Mouse (Mus musculus) midbrain, embryonic 16.5 days (tissue): ENCODE data around the gene Lpp. TPM values are rescaled to one million over a fixed set of nuclear protein-coding genes. Genes with fewer than 3 reads are reported as not detected.

Source experiments
- ATAC-seq: fragments of 200-750 bp; cut with Nextera tagmentation; 2 replicates; pipeline ENCODE4 v1.8.0; 2017; ENCODE audit warnings: moderate TSS enrichment
- H3K27ac ChIP-seq: fragments of 300-500 bp; sonication (generic); 2 replicates; pipeline ENCODE4 v1.5.1; 2014; ENCODE audit warnings: mild to moderate bottlenecking, low read length, mixed read lengths
- H3K27me3 ChIP-seq: fragments of 300-500 bp; sonication (generic); 2 replicates; pipeline ENCODE4 v1.6.1; 2014; ENCODE audit warnings: low read depth, low read length, mixed read lengths; ENCODE audit not compliant: control insufficient read depth, insufficient read depth
- H3K36me3 ChIP-seq: fragments of 300-500 bp; sonication (generic); 2 replicates; pipeline ENCODE4 v1.6.1; 2014; ENCODE audit warnings: mild to moderate bottlenecking, low read length, moderate library complexity, mixed read lengths; ENCODE audit not compliant: control insufficient read depth, insufficient read depth
- H3K4me1 ChIP-seq: fragments of 300-500 bp; sonication (generic); 2 replicates; pipeline ENCODE4 v1.6.1; 2014; ENCODE audit warnings: mild to moderate bottlenecking, low read length, mixed read lengths; ENCODE audit not compliant: control insufficient read depth, insufficient read depth
- H3K4me2 ChIP-seq: fragments of 300-500 bp; sonication (generic); 2 replicates; pipeline ENCODE4 v1.6.1; 2014; ENCODE audit warnings: mild to moderate bottlenecking, low read length, mixed read lengths
- H3K4me3 ChIP-seq: fragments of 300-500 bp; sonication (generic); 2 replicates; pipeline ENCODE4 v1.5.1; 2014; ENCODE audit warnings: low read depth, mild to moderate bottlenecking, low read length, moderate library complexity, mixed read lengths
- H3K9ac ChIP-seq: fragments of 300-500 bp; sonication (generic); 2 replicates; pipeline ENCODE4 v1.6.1; 2014; ENCODE audit warnings: low read depth, low read length, mixed read lengths
- H3K9me3 ChIP-seq: fragments of 300-500 bp; sonication (generic); replicated peaks from 2 replicates; pipeline ENCODE4 v1.6.1; 2014; ENCODE audit warnings: mild to moderate bottlenecking, low read length, mixed read lengths; ENCODE audit not compliant: control insufficient read depth, poor library complexity, severe bottlenecking
- WGBS: fragments of 180-500 bp; shearing (Covaris S2); extraction: QIAGEN DNeasy Blood & Tissue Kit; methylation state at CpG from one replicate; pipeline ENCODE4 v1.1.7; 2014; 5-methylcytosine and 5-hydroxymethylcytosine counted together
- polyA plus RNA-seq: library from polyadenylated mRNA; unstranded; fragments of >200 nt; fragmentation: Nextera tagmentation; extraction: Ambion mirVana; gene quantifications from 2 replicates; pipeline ENCODE4 v1.2.1, GENCODE M21; 2015

Lpp gene
- polyA plus RNA-seq, 1 experiment from 2014 or later, result 10.7 TPM

- no peaks in the 10 kb centered on the region for H3K9me3 ChIP-seq
- H3K27me3 ChIP-seq, result no peaks in the 10 kb centered on the region
- no peak overlapping the region for H3K9ac ChIP-seq
- H3K4me1 ChIP-seq, result no peaks in the 10 kb centered on the region
- H3K4me3 ChIP-seq, result no peak overlapping the region
- ATAC-seq, result no peak
- H3K27ac ChIP-seq, result no peak overlapping the region
- no peaks in the 10 kb centered on the region for H3K36me3 ChIP-seq
- H3K4me2 ChIP-seq, result no peak overlapping the region
Observed at GRCm38 (mm10) chr16:24664131-24664530, 270.8 kb downstream of the Lpp start.

- no peak for ATAC-seq
- 87% methylated on average over 5 of the region's 5 CpGs for WGBS
- Histone ChIP-seq H3K27ac (no peak overlapping the region), H3K9me3 (no peaks in the 10 kb centered on the region), H3K4me2 (no peak overlapping the region), H3K27me3 (no peaks in the 10 kb centered on the region), H3K36me3 (no peaks in the 10 kb centered on the region), H3K9ac (no peak overlapping the region), H3K4me3 (no peak overlapping the region), H3K4me1 (no peaks in the 10 kb centered on the region)
Observed at GRCm38 (mm10) chr16:24669718-24670460, 276.6 kb downstream of the Lpp start.

- no peak overlapping the region for H3K4me3 ChIP-seq
- no peaks in the 10 kb centered on the region for H3K4me1 ChIP-seq
- no peaks in the 10 kb centered on the region for H3K36me3 ChIP-seq
- no peaks in the 10 kb centered on the region for H3K27me3 ChIP-seq
- H3K27ac ChIP-seq, result no peak overlapping the region
- H3K4me2 ChIP-seq, result no peak overlapping the region
- no peak for ATAC-seq
- no peak overlapping the region for H3K9ac ChIP-seq
- H3K9me3 ChIP-seq, result no peaks in the 10 kb centered on the region
Observed at GRCm38 (mm10) chr16:24678942-24679341, 285.6 kb downstream of the Lpp start.

GRCm38 (mm10) chr16:24695062-24695461 is 301.8 kb downstream of the Lpp start:
- no peak overlapping the region for H3K9ac ChIP-seq
- H3K4me3 ChIP-seq, result no peak overlapping the region
- no peaks in the 10 kb centered on the region for H3K27me3 ChIP-seq
- ATAC-seq, result no peak
- 96% methylated on average over 4 of the region's 4 CpGs for WGBS
- H3K36me3 ChIP-seq, result no peaks in the 10 kb centered on the region
- H3K27ac ChIP-seq, result no peak overlapping the region
- H3K9me3 ChIP-seq, result no peaks in the 10 kb centered on the region
- H3K4me2 ChIP-seq, result no peak overlapping the region
- no peaks in the 10 kb centered on the region for H3K4me1 ChIP-seq

- Histone ChIP-seq H3K27ac (no peak overlapping the region), H3K4me3 (no peak overlapping the region), H3K9ac (no peak overlapping the region), H3K4me2 (no peak overlapping the region), H3K9me3 (no peaks in the 10 kb centered on the region), H3K36me3 (no peaks in the 10 kb centered on the region), H3K4me1 (no peaks in the 10 kb centered on the region), H3K27me3 (no peaks in the 10 kb centered on the region)
- 94% methylated on average over 3 of the region's 3 CpGs for WGBS
- no peak for ATAC-seq
Observed at GRCm38 (mm10) chr16:24704215-24704614, 310.9 kb downstream of the Lpp start.

- Histone ChIP-seq H3K27me3 (no peaks in the 10 kb centered on the region), H3K9me3 (no peaks in the 10 kb centered on the region), H3K27ac (no peak overlapping the region), H3K4me3 (no peak overlapping the region), H3K9ac (no peak overlapping the region), H3K4me1 (no peaks in the 10 kb centered on the region), H3K4me2 (no peak overlapping the region), H3K36me3 (no peaks in the 10 kb centered on the region)
- WGBS, result 60% methylated on average over 4 of the region's 4 CpGs
- no peak for ATAC-seq
Observed at GRCm38 (mm10) chr16:24723641-24724040, 330.3 kb downstream of the Lpp start.

GRCm38 (mm10) chr16:24732751-24733150 is 339.4 kb downstream of the Lpp start:
- ATAC-seq, result no peak
- no peaks in the 10 kb centered on the region for H3K36me3 ChIP-seq
- 0 out of 2 replicates have a peak, but pooled peaks cover 3% of the 10 kb centered on the region for H3K4me1 ChIP-seq
- H3K27ac ChIP-seq, result no peak overlapping the region
- WGBS, result 100% methylated on average over 1 of the region's 1 CpGs
- no peak overlapping the region for H3K9ac ChIP-seq
- no peaks in the 10 kb centered on the region for H3K9me3 ChIP-seq
- no peak overlapping the region for H3K4me3 ChIP-seq
- H3K27me3 ChIP-seq, result no peaks in the 10 kb centered on the region
- no peak overlapping the region for H3K4me2 ChIP-seq

- H3K4me3 ChIP-seq, result no peak overlapping the region
- no peak for ATAC-seq
- no peaks in the 10 kb centered on the region for H3K9me3 ChIP-seq
- H3K4me1 ChIP-seq, result 0 out of 2 replicates have a peak, but pooled peaks cover 4% of the 10 kb centered on the region
- no peak overlapping the region for H3K9ac ChIP-seq
- H3K36me3 ChIP-seq, result no peaks in the 10 kb centered on the region
- no peak overlapping the region for H3K27ac ChIP-seq
- H3K4me2 ChIP-seq, result no peak overlapping the region
- no peaks in the 10 kb centered on the region for H3K27me3 ChIP-seq
- 78% methylated on average over 1 of the region's 1 CpGs for WGBS
Observed at GRCm38 (mm10) chr16:24733321-24733720, 340.0 kb downstream of the Lpp start.

GRCm38 (mm10) chr16:24735754-24736153 is 342.4 kb downstream of the Lpp start:
- Histone ChIP-seq H3K4me3 (no peak overlapping the region), H3K4me2 (no peak overlapping the region), H3K4me1 (0 out of 2 replicates have a peak, but pooled peaks cover 4% of the 10 kb centered on the region), H3K9me3 (no peaks in the 10 kb centered on the region), H3K9ac (no peak overlapping the region), H3K27me3 (no peaks in the 10 kb centered on the region), H3K36me3 (no peaks in the 10 kb centered on the region), H3K27ac (no peak overlapping the region)
- WGBS, result 81% methylated on average over 2 of the region's 2 CpGs
- no peak for ATAC-seq
